Mouse (Mus musculus): ENCODE measurements around the gene Gm7257. TPM values are rescaled to one million over a fixed set of nuclear protein-coding genes. Genes with fewer than 3 reads are reported as not detected.

The Gm7257 gene
- not detected in 2 replicates for polyA plus RNA-seq (2015; fragmentation: Nextera tagmentation; extraction: Ambion mirVana)

DNA sequence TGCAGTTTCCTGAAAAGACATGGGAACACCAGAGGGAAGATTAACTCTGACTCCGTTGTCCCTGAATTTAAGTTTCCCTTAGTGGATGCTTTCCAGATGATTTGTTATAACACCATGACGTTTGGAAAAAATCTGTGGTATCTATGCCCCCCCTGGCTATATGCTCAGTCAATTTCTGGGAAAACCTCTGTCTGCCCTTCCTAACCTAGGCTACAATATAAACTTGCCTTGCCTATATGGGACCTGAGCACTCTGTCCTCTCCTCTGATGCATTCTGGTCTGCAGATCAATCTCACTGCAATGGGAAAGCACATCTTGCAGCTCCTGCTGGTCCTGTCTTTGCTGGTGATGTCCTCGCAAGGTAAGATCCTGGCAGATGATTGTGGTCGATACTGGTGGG is at the start of gene Gm7257:
Gm7257 (plus strand) TSS at position 301 of the 400 bp plus-strand sequence.
- Histone ChIP-seq H3K4me3 (replicated peaks) (no peak within 1 kb of the TSS), H3K9me3 (replicated peaks) (no peaks in the 10 kb centered on the region), H3K27ac (no peak within 1 kb of the TSS), H3K27me3 (no peaks in the 10 kb centered on the region), H3K36me3 (no peaks in the 10 kb centered on the region), H3K9ac (no peak within 1 kb of the TSS), H3K4me2 (no peak within 1 kb of the TSS), H3K4me1 (replicated peaks) (no peaks in the 10 kb centered on the region)
- DNase-seq (no peak), ATAC-seq (ENCODE audit: low read depth) (no peak)
- WGBS (ENCODE audit: insufficient replicate concordance) = 48% methylated on average over 4 of the region's 4 CpGs

DNA sequence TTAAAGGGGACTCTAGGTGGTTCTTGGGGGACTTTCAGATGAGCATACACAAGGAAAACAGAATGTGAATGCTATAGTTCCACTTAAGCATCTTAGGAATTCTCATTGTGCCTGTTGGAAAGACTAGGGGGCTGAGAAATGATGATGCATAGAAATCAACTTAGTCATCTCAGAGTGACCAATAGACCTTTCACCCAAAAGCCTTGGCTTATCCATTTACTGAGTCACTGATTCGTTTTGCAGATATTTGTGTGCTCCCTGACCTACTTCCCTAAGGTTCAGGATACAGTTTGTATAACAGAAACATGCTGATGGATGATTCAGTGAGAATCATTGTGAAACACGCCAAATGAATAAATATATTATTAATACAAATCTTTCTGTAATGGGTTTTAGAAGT is 28.7 kb upstream of the Gm7257 start:
- Histone ChIP-seq H3K9ac (no peak overlapping the region), H3K4me2 (no peak overlapping the region), H3K27ac (no peak overlapping the region), H3K4me1 (replicated peaks) (no peaks in the 10 kb centered on the region), H3K27me3 (no peaks in the 10 kb centered on the region), H3K36me3 (no peaks in the 10 kb centered on the region), H3K4me3 (replicated peaks) (no peak overlapping the region), H3K9me3 (replicated peaks) (0 out of 2 replicates have a peak, but pooled peaks cover 3% of the 10 kb centered on the region)
- no peak for DNase-seq
- WGBS (ENCODE audit: insufficient replicate concordance) = 26% methylated on average over 2 of the region's 2 CpGs
- ATAC-seq (ENCODE audit: low read depth) = no peak

DNA sequence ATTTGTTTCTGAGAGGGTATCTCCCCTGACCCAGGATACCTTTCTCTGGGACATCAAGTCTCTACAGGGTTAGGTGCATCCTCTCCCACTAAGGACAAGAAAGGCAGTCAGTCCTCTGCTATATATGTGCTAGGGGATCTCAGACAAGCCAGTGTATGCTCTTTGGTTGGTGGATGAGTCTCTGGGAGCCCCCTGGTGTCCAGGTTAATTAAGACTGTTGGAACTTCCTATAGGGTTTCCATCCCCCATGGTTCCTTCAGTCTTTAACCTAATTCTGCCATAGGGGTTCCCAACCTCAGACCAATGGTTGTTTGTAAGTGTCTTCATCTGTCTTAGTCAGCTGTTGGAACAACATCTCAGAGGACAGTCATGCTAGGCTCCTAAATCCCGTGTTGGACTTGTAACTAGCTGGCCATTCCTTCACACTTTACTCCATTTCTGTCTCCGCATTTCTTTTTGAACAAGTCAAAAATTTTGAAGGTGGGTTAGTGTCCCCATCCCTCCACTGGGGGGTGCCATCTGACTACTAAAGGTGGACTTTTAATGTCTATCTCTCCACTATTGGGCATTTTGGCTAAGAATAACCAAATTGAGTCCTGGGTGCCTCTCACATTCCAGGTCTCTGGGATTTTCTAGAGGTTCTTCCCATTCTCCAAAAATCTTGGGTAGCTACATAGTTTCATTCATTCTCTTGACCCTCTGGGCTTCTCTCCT is 3.5 kb downstream of the Gm7257 start:
- Histone ChIP-seq H3K4me1 (replicated peaks) (no peaks in the 10 kb centered on the region), H3K9me3 (replicated peaks) (no peaks in the 10 kb centered on the region), H3K9ac (no peak overlapping the region), H3K27me3 (no peaks in the 10 kb centered on the region), H3K36me3 (no peaks in the 10 kb centered on the region), H3K27ac (no peak overlapping the region), H3K4me3 (replicated peaks) (no peak overlapping the region), H3K4me2 (no peak overlapping the region)
- WGBS (ENCODE audit: insufficient replicate concordance) = 26% methylated on average over 2 of the region's 2 CpGs
- DNase-seq (no peak), ATAC-seq (ENCODE audit: low read depth) (no peak)

DNA sequence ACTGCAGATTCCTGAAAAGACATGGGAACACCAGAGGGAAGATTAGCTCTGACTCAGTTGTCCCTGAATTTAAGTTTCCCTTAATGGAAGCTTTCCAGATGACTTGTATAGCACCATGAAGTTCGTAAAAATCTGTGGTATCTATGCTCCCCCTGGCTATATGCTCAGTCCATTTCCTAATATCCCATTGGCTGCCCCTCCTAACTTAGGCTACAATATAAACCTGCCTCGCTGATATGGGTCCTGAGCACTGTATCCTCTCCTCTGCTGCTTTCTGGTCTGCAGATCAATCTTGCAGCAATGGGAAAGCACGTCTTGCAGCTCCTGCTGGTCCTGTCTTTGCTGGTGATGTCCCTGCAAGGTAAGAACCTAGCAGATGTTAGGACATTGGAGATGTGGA is 43.7 kb downstream of the Gm7257 start, which contains the start of gene Gm9513:
Gm9513 (plus strand) TSS at position 301 of the 400 bp plus-strand sequence.
- Histone ChIP-seq H3K36me3 (no peaks in the 10 kb centered on the region), H3K4me2 (no peak within 1 kb of the TSS), H3K4me3 (replicated peaks) (no peak within 1 kb of the TSS), H3K9me3 (replicated peaks) (no peaks in the 10 kb centered on the region), H3K4me1 (replicated peaks) (no peaks in the 10 kb centered on the region), H3K27me3 (no peaks in the 10 kb centered on the region), H3K27ac (no peak within 1 kb of the TSS), H3K9ac (no peak within 1 kb of the TSS)
- DNase-seq (no peak), ATAC-seq (ENCODE audit: low read depth) (no peak)
- WGBS (ENCODE audit: insufficient replicate concordance) = 32% methylated on average over 3 of the region's 3 CpGs

Other genes with a start within 250 kb of the Gm7257 start
- gene Gm9513, start 43.8 kb downstream of the Gm7257 start, polyA plus RNA-seq (2015; fragmentation: Nextera tagmentation; extraction: Ambion mirVana) = not detected in 2 replicates
- not detected in 2 replicates for gene Gm5615, start 110.1 kb downstream of the Gm7257 start, polyA plus RNA-seq (2015; fragmentation: Nextera tagmentation; extraction: Ambion mirVana)
- gene Gm17689, start 150.8 kb downstream of the Gm7257 start, polyA plus RNA-seq (2015; fragmentation: Nextera tagmentation; extraction: Ambion mirVana) = not detected in 2 replicates
- not detected in 2 replicates for gene A630095E13Rik, start 211.5 kb downstream of the Gm7257 start, polyA plus RNA-seq (2015; fragmentation: Nextera tagmentation; extraction: Ambion mirVana)

Data from liver, embryonic 13.5 days (tissue).